Comparison of ENCODE assay signal across 40 mouse cellular contexts in genomic region chr7:42838366-42838765, GRCm38 (mm10). TPM values are rescaled to one million over a fixed set of nuclear protein-coding genes. Genes with fewer than 3 reads are reported as not detected.
"Had no signal": no experiment of that assay in that cellular context is flagged by ENCODE, and none has a peak within 500 bp of the region (broad histone marks: within the 10 kb centered on the region; RNA-seq: fewer than 3 reads in every experiment).

No protein-coding gene starts in this region.

RNA-seq across cellular contexts. Expression of gene Gm2381, which starts 28.7 kb away (rescaled TPM):
- total RNA-seq: heart, postnatal 14 days; hematopoietic stem cell, adult 5-6 weeks; hindbrain, postnatal 0 days had no signal
- polyA plus RNA-seq: heart, embryonic 13.5 days; heart, embryonic 14.5 days; heart, embryonic 15.5 days; heart, embryonic 16.5 days; heart, postnatal 0 days; hindbrain, embryonic 10.5 days; hindbrain, embryonic 11.5 days; hindbrain, embryonic 12.5 days; hindbrain, embryonic 13.5 days; hindbrain, embryonic 14.5 days; hindbrain, embryonic 15.5 days; hindbrain, embryonic 16.5 days; hindbrain, postnatal 0 days; inflammation-experienced regulatory T-cells, adult 6 months; intestine, embryonic 14.5 days; intestine, embryonic 15.5 days; intestine, embryonic 16.5 days; intestine, postnatal 0 days; kidney, adult 2 months; kidney, embryonic 14.5 days; kidney, embryonic 15.5 days; kidney, embryonic 16.5 days; kidney, postnatal 0 days; large intestine, adult 2 months had no signal

RNA-seq across cellular contexts. Expression of gene Vmn2r62, which starts 45.0 kb away (rescaled TPM):
- total RNA-seq: heart, postnatal 10 days; heart, postnatal 14 days; heart, postnatal 25 days; heart, postnatal 36 days; heart, postnatal 4 days; hematopoietic stem cell, adult 5-6 weeks; hindbrain, postnatal 0 days; layer of hippocampus, adult 18-20 months; layer of hippocampus, adult 2 months; layer of hippocampus, adult 8-10 months; layer of hippocampus, postnatal 10 days; layer of hippocampus, postnatal 14 days; layer of hippocampus, postnatal 25 days; layer of hippocampus, postnatal 36 days; left cerebral cortex, adult 18-20 months; left cerebral cortex, adult 2 months; left cerebral cortex, adult 8-10 months had no signal
- polyA plus RNA-seq: heart, embryonic 13.5 days; heart, embryonic 14.5 days; heart, embryonic 15.5 days; heart, embryonic 16.5 days; heart, postnatal 0 days; hindbrain, embryonic 10.5 days; hindbrain, embryonic 11.5 days; hindbrain, embryonic 12.5 days; hindbrain, embryonic 13.5 days; hindbrain, embryonic 14.5 days; hindbrain, embryonic 15.5 days; hindbrain, embryonic 16.5 days; hindbrain, postnatal 0 days; inflammation-experienced regulatory T-cells, adult 6 months; intestine, embryonic 14.5 days; intestine, embryonic 15.5 days; intestine, embryonic 16.5 days; intestine, postnatal 0 days; kidney, adult 2 months; kidney, embryonic 14.5 days; kidney, embryonic 15.5 days; kidney, embryonic 16.5 days; kidney, postnatal 0 days; large intestine, adult 2 months had no signal
